Mouse (Mus musculus): ENCODE data around the gene Usp34. TPM values are rescaled to one million over a fixed set of nuclear protein-coding genes. Genes with fewer than 3 reads are reported as not detected.
A peak's percentile ranks its signal among the peaks of the same experiment; 100 is the strongest.

Gene Usp34
- polyA plus RNA-seq (2011; ENCODE audit: insufficient read depth, insufficient read length, low replicate concordance, missing spikeins): 14.6 and 23.5 TPM in 2 replicates

DNA sequence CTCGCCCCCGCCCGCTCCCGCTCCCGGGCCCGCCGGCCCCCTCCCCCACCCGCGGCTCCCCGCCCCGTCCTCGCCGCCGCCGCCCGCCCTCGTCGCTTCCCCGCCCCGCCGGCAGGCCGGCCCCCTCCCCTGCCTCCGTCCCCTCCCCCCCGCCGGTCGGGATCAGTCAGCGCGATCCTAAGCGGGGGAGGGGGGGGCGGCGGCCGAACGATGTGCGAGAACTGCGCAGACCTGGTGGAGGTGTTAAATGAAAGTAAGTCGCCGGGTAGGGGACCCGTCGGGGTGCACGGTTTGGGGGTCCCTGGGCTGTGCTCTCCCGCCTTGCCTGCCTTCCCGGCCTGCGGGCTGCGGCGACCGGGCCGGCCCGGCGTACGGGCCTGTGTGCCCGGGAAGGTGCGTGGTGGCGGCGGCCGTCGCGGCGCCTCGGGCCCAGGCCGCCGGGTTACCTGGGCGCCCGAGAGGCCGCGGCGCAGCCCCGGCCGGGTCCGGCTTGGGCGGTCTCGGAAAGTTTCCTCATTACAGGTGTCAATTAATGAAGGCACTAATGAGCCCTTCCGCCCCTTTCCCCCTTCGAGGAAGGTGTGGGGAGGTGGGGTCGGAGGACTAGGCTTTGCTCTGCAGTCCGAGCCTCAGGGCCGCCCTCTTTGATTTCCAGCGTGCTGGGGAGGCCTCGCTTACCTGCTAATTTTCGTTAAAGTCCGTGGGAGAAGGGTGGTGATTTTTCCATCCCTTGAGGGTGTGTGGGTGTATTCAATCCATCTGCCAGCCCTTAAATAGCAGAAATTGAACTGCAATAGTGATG, at the start of gene Usp34:
TSS of gene Usp34 (plus strand) at position 132 of the 802 bp plus-strand sequence.
- Histone ChIP-seq H3K4me1 (ENCODE audit: control insufficient read depth, insufficient read depth, low read length) (no peaks in the 10 kb centered on the region), H3K27ac (ENCODE audit: control insufficient read depth, insufficient read depth, low read depth, low read length, poor library complexity) (peak within 1 kb of the TSS; percentile 99), H3K4me3 (replicated peaks; ENCODE audit: control insufficient read depth, low read depth, low read length) (peak within 1 kb of the TSS; percentile 95)
- TF ChIP-seq POLR2A (IDR thresholded peaks at IDR 0.05; ENCODE audit: borderline replicate concordance, control insufficient read depth, low read depth, low read length): no peak
- no peak for TF ChIP-seq CTCF (IDR thresholded peaks at IDR 0.05; ENCODE audit: control insufficient read depth, insufficient read depth, low read length)
- under 1% methylated on average over 66 of the region's 80 CpGs for WGBS

DNA sequence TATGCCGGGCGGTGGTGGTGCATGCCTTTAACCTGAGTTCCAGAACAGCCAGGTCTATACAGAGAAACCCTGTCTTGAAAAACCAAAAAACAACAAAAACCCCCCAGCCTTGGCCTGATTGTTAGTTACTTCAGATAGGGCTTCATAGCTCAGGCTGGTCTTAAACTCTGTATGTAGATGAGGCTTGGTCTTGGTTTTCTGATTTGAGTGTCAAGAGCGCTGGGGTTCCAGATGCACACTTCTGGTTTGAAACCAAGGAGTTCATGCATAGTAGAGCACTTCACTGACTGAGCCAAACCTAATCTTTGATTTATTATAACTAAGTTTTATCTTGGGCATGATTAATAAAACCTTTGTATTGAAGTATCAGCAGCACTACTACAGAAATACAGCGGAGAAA, 47.6 kb upstream of the Usp34 start:
- H3K4me1 ChIP-seq (ENCODE audit: control insufficient read depth, insufficient read depth, low read length): no peaks in the 10 kb centered on the region; the same call in 1 of the 2 replicates
- 82% methylated on average over 4 of the region's 4 CpGs for WGBS
- no peak overlapping the region for H3K4me3 ChIP-seq (replicated peaks; ENCODE audit: control insufficient read depth, low read depth, low read length)
- no peak overlapping the region for H3K27ac ChIP-seq (ENCODE audit: control insufficient read depth, insufficient read depth, low read depth, low read length, poor library complexity)
- TF ChIP-seq CTCF (IDR thresholded peaks at IDR 0.05; ENCODE audit: control insufficient read depth, insufficient read depth, low read length): no peak
- no peak for TF ChIP-seq POLR2A (IDR thresholded peaks at IDR 0.05; ENCODE audit: borderline replicate concordance, control insufficient read depth, low read depth, low read length)

DNA sequence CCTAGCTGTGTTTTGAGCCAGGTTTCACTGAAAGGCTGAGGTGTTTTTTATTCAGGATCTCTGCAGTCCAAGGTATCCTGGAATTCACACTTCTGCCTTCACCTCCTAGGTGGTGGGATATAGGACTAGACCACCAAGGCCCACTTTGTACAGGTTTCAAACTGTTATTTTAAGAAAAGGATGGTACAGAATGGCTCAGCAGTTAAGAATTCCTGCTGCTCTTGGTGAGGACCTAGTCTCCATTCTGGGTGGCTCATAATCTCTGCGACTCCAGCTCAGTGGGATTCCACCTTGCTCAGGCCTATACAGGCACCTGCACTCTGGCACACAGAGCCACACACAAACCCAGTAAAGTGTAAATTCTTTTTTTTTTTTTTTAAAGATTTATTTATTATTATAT, 47.2 kb upstream of the Usp34 start:
- TF ChIP-seq POLR2A (IDR thresholded peaks at IDR 0.05; ENCODE audit: borderline replicate concordance, control insufficient read depth, low read depth, low read length): no peak
- TF ChIP-seq CTCF (IDR thresholded peaks at IDR 0.05; ENCODE audit: control insufficient read depth, insufficient read depth, low read length): no peak
- Histone ChIP-seq H3K27ac (ENCODE audit: control insufficient read depth, insufficient read depth, low read depth, low read length, poor library complexity) (no peak overlapping the region), H3K4me1 (ENCODE audit: control insufficient read depth, insufficient read depth, low read length) (no peaks in the 10 kb centered on the region; the same call in 1 of the 2 replicates), H3K4me3 (replicated peaks; ENCODE audit: control insufficient read depth, low read depth, low read length) (no peak overlapping the region)
- WGBS: 78% methylated on average over 1 of the region's 1 CpGs

DNA sequence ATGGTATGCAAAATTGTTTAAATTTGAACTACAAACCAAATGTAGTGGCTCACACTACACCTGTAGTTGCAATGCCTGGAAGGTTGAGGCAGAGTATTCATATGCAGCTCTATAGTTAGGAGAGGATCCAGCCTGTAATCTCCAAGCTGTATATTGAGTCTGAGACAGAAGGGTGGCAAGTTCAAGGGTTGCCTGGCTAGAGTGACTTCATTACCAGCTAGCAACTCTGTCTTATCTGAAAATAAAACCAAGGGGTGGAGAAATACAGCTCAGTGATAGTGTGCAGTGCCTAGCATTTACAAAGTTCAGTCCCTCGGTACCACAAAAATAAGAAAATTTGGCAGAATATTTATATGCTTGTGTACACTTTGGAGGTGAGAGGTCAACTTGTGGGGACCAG, 46.5 kb upstream of the Usp34 start:
- WGBS: 55% methylated on average over 1 of the region's 1 CpGs
- H3K4me1 ChIP-seq (ENCODE audit: control insufficient read depth, insufficient read depth, low read length): no peaks in the 10 kb centered on the region; the same call in 1 of the 2 replicates
- H3K27ac ChIP-seq (ENCODE audit: control insufficient read depth, insufficient read depth, low read depth, low read length, poor library complexity): no peak overlapping the region
- TF ChIP-seq POLR2A (IDR thresholded peaks at IDR 0.05; ENCODE audit: borderline replicate concordance, control insufficient read depth, low read depth, low read length) (no peak), CTCF (IDR thresholded peaks at IDR 0.05; ENCODE audit: control insufficient read depth, insufficient read depth, low read length) (no peak)
- no peak overlapping the region for H3K4me3 ChIP-seq (replicated peaks; ENCODE audit: control insufficient read depth, low read depth, low read length)

DNA sequence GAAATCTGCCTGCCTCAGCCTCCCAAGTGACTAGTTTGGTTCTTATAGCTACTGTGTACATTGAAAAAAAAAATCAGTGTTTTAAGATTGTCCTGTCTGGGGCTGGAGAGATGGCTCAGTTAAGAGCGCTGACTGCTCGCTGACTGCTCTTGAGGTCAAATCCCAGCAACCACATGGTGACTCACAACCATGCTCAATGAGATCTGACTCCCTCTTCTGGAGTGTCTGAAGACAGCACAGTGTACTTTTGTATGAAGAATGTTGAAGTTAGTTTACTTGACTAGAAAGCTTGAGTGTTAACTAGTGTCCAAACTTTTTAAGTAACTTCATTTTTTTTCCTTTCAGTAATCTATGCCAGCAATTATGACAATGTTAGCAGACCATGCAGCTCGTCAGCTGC, 45.2 kb upstream of the Usp34 start:
- H3K27ac ChIP-seq (ENCODE audit: control insufficient read depth, insufficient read depth, low read depth, low read length, poor library complexity): no peak overlapping the region
- H3K4me1 ChIP-seq (ENCODE audit: control insufficient read depth, insufficient read depth, low read length): no peaks in the 10 kb centered on the region; the same call in 1 of the 2 replicates
- H3K4me3 ChIP-seq (replicated peaks; ENCODE audit: control insufficient read depth, low read depth, low read length): no peak overlapping the region
- WGBS: 46% methylated on average over 3 of the region's 3 CpGs
- TF ChIP-seq POLR2A (IDR thresholded peaks at IDR 0.05; ENCODE audit: borderline replicate concordance, control insufficient read depth, low read depth, low read length): no peak
- TF ChIP-seq CTCF (IDR thresholded peaks at IDR 0.05; ENCODE audit: control insufficient read depth, insufficient read depth, low read length): 0 out of 2 replicates have a peak, but pooled peaks have one; percentile 6

DNA sequence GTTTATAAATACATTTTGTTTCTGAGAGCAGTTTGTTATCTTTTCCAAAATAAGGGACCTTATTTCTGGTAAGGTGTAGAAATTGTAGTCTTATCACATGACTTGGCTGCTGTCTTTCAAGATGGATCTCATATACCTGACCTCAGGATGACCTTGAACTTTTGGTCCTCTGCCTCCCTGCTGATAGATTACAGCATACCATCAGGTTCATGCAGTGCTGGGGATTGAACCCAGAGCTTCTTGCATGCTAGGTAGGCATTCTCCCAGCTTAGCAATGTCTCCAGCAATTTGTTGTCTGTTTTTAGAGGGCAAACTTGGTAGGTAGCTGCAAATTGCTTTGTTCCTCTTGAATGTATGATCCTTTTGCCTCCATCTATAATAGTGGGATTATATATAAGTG, 41.7 kb upstream of the Usp34 start:
- no peak overlapping the region for H3K27ac ChIP-seq (ENCODE audit: control insufficient read depth, insufficient read depth, low read depth, low read length, poor library complexity)
- TF ChIP-seq POLR2A (IDR thresholded peaks at IDR 0.05; ENCODE audit: borderline replicate concordance, control insufficient read depth, low read depth, low read length) (no peak), CTCF (IDR thresholded peaks at IDR 0.05; ENCODE audit: control insufficient read depth, insufficient read depth, low read length) (no peak)
- no peak overlapping the region for H3K4me3 ChIP-seq (replicated peaks; ENCODE audit: control insufficient read depth, low read depth, low read length)
- no peaks in the 10 kb centered on the region; the same call in 1 of the 2 replicates for H3K4me1 ChIP-seq (ENCODE audit: control insufficient read depth, insufficient read depth, low read length)

DNA sequence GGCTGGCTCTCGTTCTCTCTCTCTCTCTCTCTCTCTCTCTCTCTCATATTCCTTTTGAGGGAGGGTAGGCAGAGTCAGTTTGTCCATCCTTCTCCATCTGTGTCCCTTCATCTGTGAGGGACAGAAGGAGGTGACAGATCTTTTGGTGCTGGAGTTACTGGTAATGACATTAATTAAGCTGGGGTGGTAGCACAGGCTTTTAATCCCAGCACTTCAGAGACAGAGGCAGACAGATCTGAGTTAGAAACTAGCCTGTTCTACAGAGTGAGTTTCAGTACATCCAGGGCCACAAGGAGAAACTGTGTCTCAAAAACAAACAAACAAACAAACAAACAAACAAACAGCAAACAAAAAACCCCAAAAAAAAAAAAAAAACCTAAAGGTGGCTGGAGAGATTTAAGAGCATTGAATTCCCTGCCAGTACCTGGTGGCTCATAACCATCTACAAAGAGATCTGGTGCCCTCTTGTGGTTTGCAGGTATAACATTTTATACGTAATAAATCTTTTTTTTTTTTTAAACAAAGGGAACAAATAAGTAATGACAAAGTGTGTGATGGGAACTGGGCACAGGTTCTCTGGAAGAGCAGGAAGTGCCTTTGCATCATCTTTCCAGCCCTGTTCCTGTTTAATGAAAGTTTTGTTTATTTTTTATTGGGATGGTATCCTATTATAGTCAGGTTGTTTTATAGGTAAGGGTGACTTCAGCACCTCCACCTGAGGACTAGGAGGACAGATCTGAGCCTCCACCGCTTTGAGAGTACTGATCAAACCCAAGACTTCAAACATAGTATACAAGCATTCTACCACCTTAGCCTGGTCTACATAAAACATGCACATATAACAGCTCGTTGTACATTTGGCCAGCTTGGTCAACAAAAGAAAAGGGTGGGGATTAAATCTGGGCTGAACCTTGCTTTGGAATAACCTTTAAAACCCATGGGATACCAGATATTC, 34.6 kb upstream of the Usp34 start:
- Histone ChIP-seq H3K4me1 (ENCODE audit: control insufficient read depth, insufficient read depth, low read length) (no peaks in the 10 kb centered on the region), H3K4me3 (replicated peaks; ENCODE audit: control insufficient read depth, low read depth, low read length) (no peak overlapping the region), H3K27ac (ENCODE audit: control insufficient read depth, insufficient read depth, low read depth, low read length, poor library complexity) (no peak overlapping the region)
- no peak for TF ChIP-seq POLR2A (IDR thresholded peaks at IDR 0.05; ENCODE audit: borderline replicate concordance, control insufficient read depth, low read depth, low read length)
- WGBS: 79% methylated on average over 4 of the region's 4 CpGs

DNA sequence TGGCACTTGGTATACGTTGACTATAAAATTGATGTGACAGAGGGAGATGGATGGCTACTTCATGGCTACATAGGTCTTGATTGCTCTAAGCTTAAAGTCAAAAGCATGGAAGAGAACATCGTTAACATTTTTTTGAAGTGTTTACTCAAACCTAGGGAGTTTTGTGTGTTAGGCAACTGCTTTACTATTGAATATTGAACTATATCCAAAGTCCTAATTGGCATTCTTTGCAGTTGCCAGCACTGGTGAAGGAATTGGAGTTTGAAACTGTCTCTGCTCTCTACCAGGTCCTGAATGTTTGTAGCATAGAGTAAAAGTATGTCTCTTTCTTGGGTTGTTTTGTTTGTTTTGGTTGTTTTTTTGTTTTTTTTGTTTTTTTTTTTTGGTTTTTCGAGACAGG, 30.9 kb upstream of the Usp34 start:
- no peak for TF ChIP-seq POLR2A (IDR thresholded peaks at IDR 0.05; ENCODE audit: borderline replicate concordance, control insufficient read depth, low read depth, low read length)
- TF ChIP-seq CTCF (IDR thresholded peaks at IDR 0.05; ENCODE audit: control insufficient read depth, insufficient read depth, low read length): no peak
- Histone ChIP-seq H3K4me1 (ENCODE audit: control insufficient read depth, insufficient read depth, low read length) (no peaks in the 10 kb centered on the region), H3K27ac (ENCODE audit: control insufficient read depth, insufficient read depth, low read depth, low read length, poor library complexity) (no peak overlapping the region), H3K4me3 (replicated peaks; ENCODE audit: control insufficient read depth, low read depth, low read length) (no peak overlapping the region)
- WGBS: 92% methylated on average over 3 of the region's 3 CpGs
